Mouse (Mus musculus): ENCODE data around the gene Vmn1r208.
A peak's percentile ranks its signal among the peaks of the same experiment; 100 is the strongest.
"Not testable (repeated sequence)": the region's sequence is repeated elsewhere in the genome, so short reads cannot be mapped to it uniquely, and the experiment has no call there.

The Vmn1r208 gene

GRCm38 (mm10) chr13:22777300-22777699 lies at the start of gene Vmn1r208:
Gene Vmn1r208 (minus strand): TSS chr13:22777400.
- DNase-seq (ENCODE audit: low read depth, low spot score), result not testable (repeated sequence)

- DNase-seq (ENCODE audit: low read depth, low spot score), result not testable (repeated sequence)
Observed at GRCm38 (mm10) chr13:22821601-22822000, 44.4 kb upstream of the Vmn1r208 start.

- DNase-seq (ENCODE audit: low read depth, low spot score), result not testable (repeated sequence)
Observed at GRCm38 (mm10) chr13:22809582-22809981, 32.4 kb upstream of the Vmn1r208 start, which contains the start of gene Vmn1r209. Gene Vmn1r209 (minus strand): TSS chr13:22809682.

- DNase-seq (ENCODE audit: low read depth, low spot score), result peak; percentile 55
Observed at GRCm38 (mm10) chr13:22788096-22788495, 10.9 kb upstream of the Vmn1r208 start.

- peak; percentile 63 for DNase-seq (ENCODE audit: low read depth, low spot score)
Observed at GRCm38 (mm10) chr13:22784159-22784558, 7.0 kb upstream of the Vmn1r208 start.

GRCm38 (mm10) chr13:22771592-22771991 lies 5.6 kb downstream of the Vmn1r208 start:
- DNase-seq (ENCODE audit: low read depth, low spot score), result peak; percentile 81

GRCm38 (mm10) chr13:22747524-22747923 lies 29.7 kb downstream of the Vmn1r208 start:
- peak; percentile 23 for DNase-seq (ENCODE audit: low read depth, low spot score)

- DNase-seq (ENCODE audit: low read depth, low spot score), result not testable (repeated sequence)
Observed at GRCm38 (mm10) chr13:22729529-22729928, 47.7 kb downstream of the Vmn1r208 start, which contains the start of gene Vmn1r207-ps. Gene Vmn1r207-ps (minus strand): TSS chr13:22729629.

All from ES-CJ7 (cell line).